Mouse (Mus musculus) ES-E14 (cell line): ENCODE results near the gene Brpf1.

Source experiments
- CHD2 ChIP-seq: IDR thresholded peaks from 2 replicates; pipeline ENCODE4 v1.6.1; 2014; ENCODE audit warnings: mild to moderate bottlenecking, low read depth, low read length, inconsistent platforms
- HCFC1 ChIP-seq: IDR thresholded peaks from 2 replicates; pipeline ENCODE4 v1.6.1; 2012; ENCODE audit warnings: low read length, inconsistent platforms, borderline replicate concordance; ENCODE audit not compliant: insufficient read depth
- MAFK ChIP-seq: IDR thresholded peaks from 2 replicates; pipeline ENCODE4 v1.6.1; 2014; ENCODE audit warnings: mild to moderate bottlenecking, low read depth, low read length, inconsistent platforms; ENCODE audit not compliant: insufficient read depth
- ZC3H11A ChIP-seq: IDR thresholded peaks from 2 replicates; pipeline ENCODE4 v1.6.1; 2012; ENCODE audit warnings: low read depth, mild to moderate bottlenecking, inconsistent platforms, low read length, borderline replicate concordance
- ZNF384 ChIP-seq: IDR thresholded peaks from 2 replicates; pipeline ENCODE4 v1.6.1; 2012; ENCODE audit warnings: low read depth, low read length, inconsistent platforms

- TF ChIP-seq MAFK (no peak), ZNF384 (no peak), HCFC1 (no peak), ZC3H11A (no peak), CHD2 (no peak)
Measured at GRCm38 (mm10) chr6:113263531-113263930, 43.4 kb upstream of the Brpf1 start.
